Mouse (Mus musculus) ovary, postnatal 36 days (tissue): Measurements from ENCODE around the gene Cped1.

Experiments used
- DNase-seq: peaks from one replicate; pipeline ENCODE4 v3.0.0; 2022; ENCODE audit warnings: low spot score, mixed read lengths

Cped1 gene

DNA sequence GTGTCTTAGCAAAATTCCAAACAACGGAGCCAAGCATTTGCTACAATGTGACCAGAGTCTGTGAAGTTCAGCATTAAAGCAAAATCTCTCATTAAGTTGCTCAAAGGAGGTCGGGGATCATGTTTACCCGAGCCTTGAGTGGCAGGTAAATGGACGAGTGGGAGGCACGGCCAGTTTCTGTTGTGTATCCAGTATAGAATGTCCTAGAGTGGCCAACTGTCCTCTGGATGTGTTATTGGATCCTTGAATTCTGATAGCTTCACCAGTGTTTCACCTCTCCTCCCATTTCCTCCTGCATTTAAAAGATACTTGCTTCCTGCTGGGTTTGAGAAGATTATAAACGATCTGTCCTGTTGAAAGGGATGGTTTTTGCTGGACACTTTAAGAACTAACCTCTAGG, 14.4 kb downstream of the Cped1 start:
- DNase-seq = no peak

GRCm38 (mm10) chr6:22000881-22001280, 15.2 kb downstream of the Cped1 start:
- DNase-seq = no peak

DNA sequence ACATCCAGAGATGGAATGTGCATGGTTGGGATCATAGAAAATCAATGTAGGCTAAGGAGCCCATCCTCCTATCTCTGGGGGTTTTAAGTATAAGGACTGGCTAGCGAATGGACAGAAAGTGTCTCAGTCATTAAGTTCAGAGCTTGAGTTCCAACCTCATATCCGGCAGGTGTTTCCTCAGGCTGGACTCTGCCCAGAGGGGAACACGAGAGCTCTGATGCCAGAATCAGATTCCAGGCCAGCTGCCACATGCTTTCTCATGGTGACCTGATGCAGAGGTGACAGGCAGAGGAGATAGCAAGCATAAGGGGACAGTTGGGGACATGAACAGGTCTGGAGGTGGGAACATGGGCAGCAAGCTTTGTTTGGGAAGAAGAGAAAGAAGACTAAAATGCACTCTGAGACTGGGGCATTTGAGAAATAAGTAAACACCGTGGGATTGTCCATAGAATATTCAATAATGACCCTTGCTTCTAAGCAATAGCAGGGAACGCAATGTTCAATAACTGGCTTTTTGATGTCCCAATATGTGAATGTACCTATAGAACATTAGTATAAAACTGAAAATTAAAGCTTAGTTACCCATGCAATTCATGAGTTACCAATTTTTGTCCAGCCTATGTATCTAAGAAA, 15.7 kb downstream of the Cped1 start:
- DNase-seq = no peak

DNA sequence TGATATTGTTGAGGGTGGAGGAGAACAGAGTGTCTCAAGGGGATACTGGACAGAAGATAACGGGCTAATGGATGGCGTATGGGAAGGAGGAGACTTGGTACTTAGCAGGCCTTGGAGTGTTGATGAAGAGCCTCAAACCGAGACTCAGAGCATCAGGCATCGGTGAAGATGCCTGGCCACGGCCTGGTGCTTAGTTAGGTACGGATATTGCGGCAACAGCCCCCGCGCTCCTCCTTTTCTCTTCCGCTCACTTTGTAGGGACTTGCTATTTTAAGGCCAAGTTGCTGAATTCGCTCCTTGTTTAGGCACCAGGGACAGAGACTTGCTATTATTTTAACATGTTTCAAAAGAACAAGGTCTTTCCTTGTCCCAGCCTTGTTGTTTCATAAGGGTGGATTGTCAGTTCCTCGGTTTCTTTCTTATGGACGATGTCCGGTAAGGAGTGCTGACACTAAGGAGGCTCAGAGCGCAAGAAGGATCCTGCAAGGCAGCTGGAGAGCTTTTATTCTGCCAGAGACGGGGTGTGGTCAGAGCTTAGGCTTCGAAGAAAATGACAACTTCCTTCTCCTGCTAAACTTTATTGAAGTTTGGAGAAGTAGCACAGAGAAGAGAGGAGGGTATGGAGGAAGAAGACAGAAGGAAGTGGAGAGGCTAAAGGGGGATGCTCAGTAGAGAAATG, 16.9 kb downstream of the Cped1 start:
- no peak for DNase-seq

GRCm38 (mm10) chr6:22003200-22003587, 17.5 kb downstream of the Cped1 start:
- DNase-seq = no peak

GRCm38 (mm10) chr6:22003959-22004543, 18.3 kb downstream of the Cped1 start:
- no peak for DNase-seq

GRCm38 (mm10) chr6:22008346-22008745, 22.6 kb downstream of the Cped1 start:
- no peak for DNase-seq

DNA sequence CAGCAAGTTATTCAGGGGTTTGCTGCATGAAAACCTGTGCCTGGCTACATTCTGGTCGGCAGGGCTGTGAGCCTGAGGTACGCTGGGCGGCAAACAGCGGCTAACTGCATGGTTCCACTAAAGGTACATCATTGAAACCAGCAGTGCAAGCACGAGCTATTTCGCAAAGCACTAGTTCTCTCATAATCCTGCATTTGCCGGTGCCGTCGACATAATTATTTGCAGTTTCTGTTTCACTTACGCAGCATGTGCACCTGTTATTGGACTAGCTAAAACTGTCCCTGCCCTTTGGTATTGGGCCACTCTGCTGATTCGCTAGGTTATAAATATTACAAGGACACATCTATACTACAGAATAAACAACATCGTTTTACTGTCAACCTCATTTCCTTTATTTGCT, 24.5 kb downstream of the Cped1 start:
- DNase-seq = no peak

- DNase-seq = no peak
These were observed 25.1 kb downstream of the Cped1 start for GRCm38 (mm10) chr6:22010761-22011281.

GRCm38 (mm10) chr6:22011546-22011945, 25.8 kb downstream of the Cped1 start:
- DNase-seq = no peak

DNA sequence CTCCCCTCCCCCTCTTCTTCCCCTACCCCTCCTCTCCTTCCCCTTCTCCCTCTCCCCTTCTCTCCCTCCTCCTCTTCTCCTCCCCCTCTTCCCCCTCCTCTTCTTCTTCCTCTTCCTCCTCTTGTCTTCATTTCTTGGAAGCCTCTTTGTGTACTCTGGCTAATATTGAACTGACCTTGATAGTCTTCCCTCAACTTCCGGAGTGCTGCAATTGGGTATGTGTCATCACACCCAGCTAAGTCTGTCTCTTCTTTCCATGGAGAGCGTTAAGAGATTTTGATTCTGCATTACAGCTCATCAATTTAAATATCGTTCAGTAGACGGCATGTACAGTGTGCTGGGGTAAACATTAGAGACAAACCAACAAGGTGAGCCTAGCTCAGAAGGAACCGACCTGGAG, 26.4 kb downstream of the Cped1 start:
- no peak for DNase-seq

- no peak for DNase-seq
These were observed 26.8 kb downstream of the Cped1 start for GRCm38 (mm10) chr6:22012501-22012900.

- no peak for DNase-seq
These were observed 27.7 kb downstream of the Cped1 start for GRCm38 (mm10) chr6:22013394-22013793.

- DNase-seq = no peak
These were observed 28.7 kb downstream of the Cped1 start for GRCm38 (mm10) chr6:22014291-22014911.

GRCm38 (mm10) chr6:22017631-22018030, 31.9 kb downstream of the Cped1 start:
- DNase-seq = no peak

- DNase-seq = no peak
These were observed 33.2 kb downstream of the Cped1 start for GRCm38 (mm10) chr6:22018768-22019445.

- no peak for DNase-seq
These were observed 33.9 kb downstream of the Cped1 start for GRCm38 (mm10) chr6:22019637-22020036.

DNA sequence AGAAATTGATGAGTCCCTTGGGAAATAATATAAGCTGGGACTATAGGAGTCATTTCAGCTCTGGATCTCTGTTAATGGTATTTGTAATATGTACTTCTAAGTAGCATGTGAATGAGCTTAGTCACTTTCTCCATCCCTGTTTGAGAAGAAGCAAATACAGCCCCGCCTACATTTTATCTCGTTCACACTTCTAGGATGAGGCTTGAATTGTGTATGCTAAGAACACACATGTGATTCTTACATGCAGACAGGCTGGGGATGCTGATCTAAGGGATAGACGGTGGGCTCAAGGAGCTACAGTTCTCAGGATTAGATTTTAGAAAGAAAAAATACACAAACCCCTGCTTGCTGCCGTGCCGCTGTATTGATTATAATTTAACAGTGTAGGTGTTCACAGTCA, 35.0 kb downstream of the Cped1 start:
- no peak for DNase-seq

- no peak for DNase-seq
These were observed 35.6 kb downstream of the Cped1 start for GRCm38 (mm10) chr6:22021315-22021714.

GRCm38 (mm10) chr6:22024168-22024567, 38.5 kb downstream of the Cped1 start:
- no peak for DNase-seq

DNA sequence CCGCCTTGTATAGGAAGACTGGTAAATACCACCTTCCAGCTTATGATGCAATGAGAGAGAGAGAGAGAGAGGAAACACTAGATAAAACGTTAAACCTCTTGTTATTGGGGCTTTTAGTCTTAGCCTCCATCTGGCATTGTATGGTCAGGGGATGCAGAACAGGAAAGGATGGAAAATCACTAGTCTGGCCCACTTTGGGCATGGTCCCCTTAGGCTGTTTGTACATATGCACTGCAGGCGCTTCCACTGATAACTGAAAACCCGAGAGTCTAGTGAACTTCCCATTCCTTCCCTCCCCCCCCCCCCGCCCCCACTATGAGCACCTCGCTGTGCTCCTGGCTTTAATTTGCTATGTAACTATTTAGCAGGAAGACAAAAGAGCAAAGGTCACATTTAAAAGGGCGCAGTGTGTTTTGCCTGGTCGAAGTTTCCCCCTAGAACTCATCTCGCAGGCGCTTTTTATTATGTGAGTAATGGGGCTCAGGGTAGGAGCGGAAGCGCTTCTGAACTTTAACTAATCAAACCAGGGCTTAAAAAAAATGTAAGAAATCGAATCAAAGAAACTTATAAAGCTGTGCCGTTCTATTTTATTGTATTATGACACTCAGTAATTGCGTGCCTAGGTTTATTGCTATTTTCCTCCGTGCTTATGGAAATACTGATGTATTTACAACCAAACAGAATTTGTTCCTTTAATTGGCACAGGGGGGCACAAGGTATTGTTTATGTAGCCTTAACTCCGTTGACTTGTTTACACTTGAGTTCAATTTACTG, 40.1 kb downstream of the Cped1 start:
- DNase-seq = no peak

- no peak for DNase-seq
These were observed 40.6 kb downstream of the Cped1 start for GRCm38 (mm10) chr6:22026358-22026673.
